Mouse (Mus musculus) bone marrow, adult 2 months (tissue): ENCODE measurements around the gene Napa. TPM values are rescaled to one million over a fixed set of nuclear protein-coding genes. Genes with fewer than 3 reads are reported as not detected.

Experiments used
- H3K27ac ChIP-seq: fragments of 200-500 bp; 2 replicates; pipeline ENCODE4 v1.5.1; 2012; ENCODE audit warnings: low read depth, mild to moderate bottlenecking, control low read depth, inconsistent platforms, low read length; ENCODE audit not compliant: control insufficient read depth, poor library complexity, insufficient read depth
- H3K4me1 ChIP-seq: fragments of 200-500 bp; 2 replicates; pipeline ENCODE4 v1.6.1; 2011; ENCODE audit warnings: low read length; ENCODE audit not compliant: control insufficient read depth, insufficient read depth
- H3K4me3 ChIP-seq: fragments of 200-500 bp; replicated peaks from 2 replicates; pipeline ENCODE3; 2011; ENCODE audit warnings: mild to moderate bottlenecking, low read depth, low read length, control low read depth; ENCODE audit not compliant: control insufficient read depth
- CTCF ChIP-seq: fragments of 200-500 bp; IDR thresholded peaks from 2 replicates; pipeline ENCODE4 v1.5.1; 2011; ENCODE audit warnings: low read length, control low read depth; ENCODE audit not compliant: control insufficient read depth, insufficient read depth
- POLR2A ChIP-seq: fragments of 200-500 bp; IDR thresholded peaks from 2 replicates; pipeline ENCODE4 v1.6.1; 2011; ENCODE audit warnings: low read depth, mild to moderate bottlenecking, control low read depth, low read length, borderline replicate concordance; ENCODE audit not compliant: control insufficient read depth
- WGBS: fragments of 180-500 bp; shearing (Covaris S2); methylation state at CpG from one replicate; pipeline ENCODE4 v1.1.7; 2018; 5-methylcytosine and 5-hydroxymethylcytosine counted together
- polyA plus RNA-seq: library from polyadenylated mRNA; stranded (reverse); fragments of >200 nt; gene quantifications from 2 replicates; pipeline ENCODE4 v1.2.4, GENCODE M21; 2011; ENCODE audit warnings: low replicate concordance; ENCODE audit not compliant: missing spikeins, insufficient read depth, insufficient read length

Napa gene
- polyA plus RNA-seq, 1 experiment = 126 TPM

DNA sequence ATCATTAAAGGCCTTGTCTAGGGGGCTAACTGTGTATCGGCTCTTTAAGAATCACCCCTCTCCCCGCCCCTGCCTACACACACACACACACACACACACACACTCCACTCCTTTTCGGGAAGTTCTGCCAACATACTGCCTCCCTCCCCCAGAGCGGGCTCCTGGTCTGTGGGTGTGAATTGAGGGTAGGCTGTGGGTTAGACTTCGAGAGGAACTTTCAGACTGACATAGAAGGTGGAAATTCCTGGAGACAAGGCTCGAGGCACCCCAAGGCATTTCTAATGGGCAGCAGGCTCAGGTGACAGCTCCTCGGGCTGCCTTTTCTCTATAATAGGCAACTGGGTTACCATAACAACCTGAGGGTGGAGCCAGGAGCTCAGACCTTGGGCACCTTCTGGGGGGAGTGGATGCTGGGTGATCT lies 33.9 kb downstream of the Napa start:
- no peak overlapping the region for H3K4me3 ChIP-seq
- TF ChIP-seq POLR2A (no peak), CTCF (no peak)
- H3K27ac ChIP-seq = no peak overlapping the region
- H3K4me1 ChIP-seq = no peaks in the 10 kb centered on the region
- WGBS = 5% methylated on average over 7 of the region's 7 CpGs

- 52% methylated on average over 3 of the region's 3 CpGs for WGBS
- TF ChIP-seq CTCF = no peak
- TF ChIP-seq POLR2A = no peak
- Histone ChIP-seq H3K27ac (no peak overlapping the region), H3K4me3 (no peak overlapping the region), H3K4me1 (no peaks in the 10 kb centered on the region)
These were observed 34.7 kb downstream of the Napa start for GRCm38 (mm10) chr7:16132926-16133325.

DNA sequence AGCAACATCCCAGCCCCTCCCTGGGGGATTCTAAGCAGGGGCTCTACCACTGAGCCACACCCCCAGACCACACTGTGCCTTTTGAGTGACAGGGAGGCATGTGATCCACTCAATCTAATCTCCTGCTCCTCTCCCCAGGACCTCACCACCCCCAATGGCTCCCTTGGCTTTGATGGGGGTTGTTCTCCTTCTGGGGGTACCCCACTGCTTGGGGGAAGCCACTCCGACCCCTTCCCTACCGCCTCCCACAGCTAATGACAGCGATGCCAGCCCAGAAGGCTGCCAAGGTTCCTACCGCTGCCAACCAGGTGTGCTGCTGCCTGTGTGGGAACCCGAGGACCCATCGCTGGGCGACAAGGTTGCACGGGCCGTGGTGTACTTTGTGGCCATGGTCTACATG lies 35.4 kb downstream of the Napa start:
- Histone ChIP-seq H3K27ac (no peak overlapping the region), H3K4me1 (no peaks in the 10 kb centered on the region), H3K4me3 (no peak overlapping the region)
- TF ChIP-seq CTCF = no peak
- no peak for TF ChIP-seq POLR2A
- 81% methylated on average over 9 of the region's 9 CpGs for WGBS

GRCm38 (mm10) chr7:16134951-16135392 lies 36.7 kb downstream of the Napa start:
- H3K4me3 ChIP-seq = no peak overlapping the region
- no peaks in the 10 kb centered on the region for H3K4me1 ChIP-seq
- no peak for TF ChIP-seq POLR2A
- TF ChIP-seq CTCF = no peak
- no peak overlapping the region for H3K27ac ChIP-seq
- WGBS = 62% methylated on average over 7 of the region's 7 CpGs

- H3K27ac ChIP-seq = no peak overlapping the region
- TF ChIP-seq CTCF = no peak
- TF ChIP-seq POLR2A = no peak
- 35% methylated on average over 27 of the region's 27 CpGs for WGBS
These were observed 48.5 kb downstream of the Napa start for GRCm38 (mm10) chr7:16146489-16147410.

DNA sequence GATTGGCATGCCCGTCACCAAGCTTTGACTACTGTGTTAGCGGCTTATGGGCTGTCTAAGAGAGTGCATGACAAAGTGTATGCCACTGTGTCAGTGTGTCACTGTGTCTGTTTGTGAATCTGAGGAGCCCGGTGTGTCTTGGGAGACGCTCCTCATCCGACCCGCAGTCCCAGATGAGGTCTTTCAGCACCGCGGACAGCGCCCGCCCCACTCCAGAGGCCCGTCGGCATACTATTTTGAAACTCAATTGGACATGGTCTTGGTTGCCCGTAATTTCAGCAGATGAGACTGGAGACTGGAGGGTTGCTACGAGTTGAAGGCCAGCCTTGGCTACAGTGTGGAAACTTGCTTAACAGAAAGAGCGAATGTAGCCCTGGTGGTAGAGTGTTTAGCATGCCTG lies 49.4 kb downstream of the Napa start:
- Histone ChIP-seq H3K4me1 (no peaks in the 10 kb centered on the region), H3K27ac (no peak overlapping the region), H3K4me3 (no peak overlapping the region)
- WGBS = 11% methylated on average over 15 of the region's 15 CpGs
- TF ChIP-seq POLR2A (no peak), CTCF (no peak)

More at GRCm38 (mm10) chr7:16146489-16147410, 48.5 kb downstream of the Napa start:
- Histone ChIP-seq H3K4me1 (no peaks in the 10 kb centered on the region), H3K4me3 (no peak overlapping the region)

GRCm38 (mm10) chr7:16149241-16149640 lies 51.0 kb downstream of the Napa start:
- H3K4me3 ChIP-seq = no peak overlapping the region
- WGBS = 35% methylated on average over 5 of the region's 5 CpGs
- no peaks in the 10 kb centered on the region for H3K4me1 ChIP-seq
- TF ChIP-seq POLR2A (no peak), CTCF (no peak)
- H3K27ac ChIP-seq = no peak overlapping the region

GRCm38 (mm10) chr7:16150191-16151145 lies 52.2 kb downstream of the Napa start:
- no peak overlapping the region for H3K4me3 ChIP-seq
- H3K27ac ChIP-seq = no peak overlapping the region
- no peaks in the 10 kb centered on the region for H3K4me1 ChIP-seq
- TF ChIP-seq CTCF (no peak), POLR2A (no peak)
- 62% methylated on average over 9 of the region's 9 CpGs for WGBS
